Comparison of ENCODE assay signal across 22 mouse cellular contexts in the genomic region with DNA sequence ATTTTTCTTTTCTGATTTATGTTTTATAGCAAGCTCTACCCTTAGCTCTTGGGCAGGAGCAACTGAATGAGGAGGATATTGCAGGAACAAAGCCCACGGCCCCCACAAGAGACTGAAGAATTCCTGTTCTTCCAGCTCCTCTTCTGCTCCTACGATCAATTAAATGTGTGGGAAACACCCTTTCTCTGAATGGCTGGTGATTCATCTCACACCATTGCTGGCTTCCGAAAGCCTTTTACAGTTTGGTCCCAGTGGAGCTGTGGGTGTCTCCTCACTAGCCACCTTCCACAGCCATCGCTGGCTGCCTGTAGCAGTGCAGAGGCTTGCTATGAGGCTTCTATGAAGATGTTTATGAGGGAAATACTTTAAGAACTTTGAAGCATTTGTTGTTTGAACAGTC.
DNase-seq lines count a peak whose midpoint lies in the region; ATAC-seq and TF ChIP-seq lines count a peak whose summit lies in the region.
"Had no signal": no experiment of that assay in that cellular context is flagged by ENCODE, and none has a peak within 500 bp of the region (broad histone marks: within the 10 kb centered on the region; RNA-seq: fewer than 3 reads in every experiment).

No protein-coding gene starts in this region.

- 69% methylated on average over 4 of the region's 4 CpGs for WGBS in hindbrain, postnatal 0 days

- H3K36me3 ChIP-seq in hindbrain, postnatal 0 days (ENCODE audit: insufficient read depth, low read length) = no peaks in the 10 kb centered on the region; the same call in 1 of the 2 replicates

- H3K4me2 ChIP-seq in hindbrain, postnatal 0 days (ENCODE audit: low read depth, low read length) = no peak overlapping the region
- H3K4me2 ChIP-seq: liver, embryonic 11.5 days had no signal

- intact Hi-C loops in left cerebral cortex, postnatal 4 days (cut with DNase I) = no loop called here

- TF ChIP-seq CTCF in hindbrain, postnatal 0 days (IDR thresholded peaks at IDR 0.05; ENCODE audit: low read depth) = no peak

- no peaks in the 10 kb centered on the region for H3K4me1 ChIP-seq in hindbrain, postnatal 0 days (ENCODE audit: insufficient read depth, low read length)

- DNase-seq in frontal cortex, postnatal 10 days (ENCODE audit: low spot score in 2 of 2) = no peak
- DNase-seq in left cerebral cortex, adult 11 months (ENCODE audit: low spot score) = peak; percentile 23
- no peak for DNase-seq in left cerebral cortex, postnatal 4 days
- peak; percentile 51 to 57 for DNase-seq in frontal cortex, postnatal 36 days (ENCODE audit: low spot score in 2 of 2)
- DNase-seq in telencephalon, adult 2 months (ENCODE audit: low read depth, low spot score) = peak; percentile 62
- DNase-seq in hindbrain, postnatal 0 days (ENCODE audit: low spot score) = no peak
- DNase-seq: adrenal gland, postnatal 36 days; cerebellum, adult 2 months; cerebellum, postnatal 36 days; kidney, adult 8-10 months; kidney, postnatal 25 days; lung, adult 18-20 months; lung, postnatal 14 days; midbrain, embryonic 14.5 days; thymus, postnatal 25 days had no signal

- H3K27ac ChIP-seq in hindbrain, postnatal 0 days = no peak overlapping the region
- H3K27ac ChIP-seq: heart, embryonic 10.5 days had no signal

- no peak overlapping the region for H3K4me3 ChIP-seq in hindbrain, postnatal 0 days (ENCODE audit: low read length)
- H3K4me3 ChIP-seq: heart, embryonic 10.5 days; megakaryocyte, embryonic 14.5 days; myocyte had no signal

- ATAC-seq in frontal cortex, adult (ENCODE audit: low TSS enrichment) = peak; percentile 96
- ATAC-seq in hindbrain, postnatal 0 days = no peak
- ATAC-seq: CD4-positive, CD25-positive, alpha-beta regulatory T cell, adult 4 months; inflammation-experienced regulatory T-cells, adult 6 months had no signal

- no peaks in the 10 kb centered on the region for H3K27me3 ChIP-seq in hindbrain, postnatal 0 days (ENCODE audit: insufficient read depth, low read length)

- no peak overlapping the region for H3K9ac ChIP-seq in hindbrain, postnatal 0 days (replicated peaks; ENCODE audit: low read length)

- H3K9me3 ChIP-seq in hindbrain, postnatal 0 days (ENCODE audit: low read length) = no peaks in the 10 kb centered on the region
- H3K9me3 ChIP-seq: heart, embryonic 10.5 days; megakaryocyte, embryonic 14.5 days had no signal

Comparison
In these comparisons a context has a peak if more than half of its experiments do, and no peak if none do; other contexts are left out.
1. DNase-seq: peak in left cerebral cortex, adult 11 months (single experiment), frontal cortex, postnatal 36 days (2 of 2) and telencephalon, adult 2 months (single experiment); none in frontal cortex, postnatal 10 days (0 of 2), left cerebral cortex, postnatal 4 days (single experiment) and hindbrain, postnatal 0 days (single experiment).